Mouse (Mus musculus) regulatory T cell (primary cell): Measurements from ENCODE around the gene Chrm2.

ENCODE experiments used
- in situ Hi-C: fragments of 300-600 bp; cut with MboI, MseI; formaldehyde crosslinking; loops from one replicate; pipeline ENCODE4 v1.15.1; 2025; ENCODE audit warnings: high pct_unique_total_duplicates

The Chrm2 gene

GRCm38 (mm10) chr6:36387612-36388400 lies at the start of gene Chrm2:
TSS of gene Chrm2 (plus strand) at chr6:36388084.
- in situ Hi-C loops: loop anchor here (5.0 kb wide), 1 partner anchor 79 kb away; no protein-coding TSS in a partner anchor

- in situ Hi-C loops: no loop called here
Measured at GRCm38 (mm10) chr6:36373983-36374382, 13.9 kb upstream of the Chrm2 start.

DNA sequence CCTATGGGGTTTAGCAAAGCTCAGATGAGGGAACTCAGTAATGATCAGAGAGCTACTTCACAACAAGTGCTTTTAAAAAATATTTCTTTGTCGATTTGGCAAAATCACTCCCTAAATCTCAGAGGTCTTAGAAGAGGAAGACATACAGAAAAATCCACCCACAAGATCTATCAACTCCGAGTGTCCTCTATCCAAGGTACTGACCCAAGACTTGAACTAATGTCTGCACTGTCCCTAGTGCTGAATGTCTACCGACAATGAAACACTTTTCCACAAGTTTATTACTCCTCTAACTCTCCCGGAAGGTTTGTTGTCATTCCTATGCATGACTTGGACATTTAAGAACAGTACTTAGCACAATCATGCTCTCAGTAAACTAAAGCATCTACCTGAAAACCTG lies 9.9 kb upstream of the Chrm2 start:
- in situ Hi-C loops: no loop called here

DNA sequence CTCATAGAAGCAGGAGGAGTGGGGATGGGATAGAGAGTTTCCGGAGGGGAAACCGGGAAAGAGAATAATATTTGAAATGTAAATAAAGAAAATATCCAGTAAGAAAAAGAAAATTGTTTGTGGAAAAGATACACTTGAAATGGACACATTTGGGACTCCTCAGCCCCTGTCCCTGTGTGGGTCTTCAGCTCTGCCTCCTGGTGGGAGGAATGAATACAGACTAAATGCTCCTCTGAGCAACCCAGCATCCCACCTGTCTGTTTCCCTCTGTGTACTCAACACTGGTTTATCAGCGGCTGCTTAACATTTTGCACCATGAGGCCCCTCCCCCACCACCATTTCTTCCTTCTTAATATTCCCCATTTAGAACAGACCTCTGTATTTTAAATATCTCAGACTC lies 3.8 kb upstream of the Chrm2 start:
- in situ Hi-C loops: no loop called here

GRCm38 (mm10) chr6:36388401-36389259 lies 746 bp downstream of the Chrm2 start:
- in situ Hi-C loops: loop anchor here (5.0 kb wide), 1 partner anchor 79 kb away; no protein-coding TSS in a partner anchor

- in situ Hi-C loops: loop anchor here (5.0 kb wide), 1 partner anchor 78 kb away; no protein-coding TSS in a partner anchor
Measured at GRCm38 (mm10) chr6:36389260-36389965, 1.5 kb downstream of the Chrm2 start.

DNA sequence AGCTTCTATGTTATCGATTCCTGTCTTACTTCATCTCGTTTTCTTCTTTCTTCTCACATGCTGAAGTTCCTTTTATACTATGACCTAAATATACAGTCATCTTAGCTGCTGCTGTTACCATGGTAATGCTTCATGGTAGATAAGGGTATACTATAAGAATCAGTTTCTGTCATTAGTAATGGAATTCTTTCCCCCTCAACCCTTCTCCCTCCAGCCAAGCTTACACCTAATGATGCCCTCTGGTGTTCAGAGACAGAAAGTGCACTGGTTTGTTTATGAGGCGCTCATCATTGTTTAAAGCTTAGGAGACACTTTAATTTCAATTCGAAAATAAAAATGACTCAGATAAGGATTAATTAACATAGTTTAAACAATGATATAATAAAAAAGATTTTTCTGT lies 5.8 kb downstream of the Chrm2 start:
- in situ Hi-C loops: no loop called here

DNA sequence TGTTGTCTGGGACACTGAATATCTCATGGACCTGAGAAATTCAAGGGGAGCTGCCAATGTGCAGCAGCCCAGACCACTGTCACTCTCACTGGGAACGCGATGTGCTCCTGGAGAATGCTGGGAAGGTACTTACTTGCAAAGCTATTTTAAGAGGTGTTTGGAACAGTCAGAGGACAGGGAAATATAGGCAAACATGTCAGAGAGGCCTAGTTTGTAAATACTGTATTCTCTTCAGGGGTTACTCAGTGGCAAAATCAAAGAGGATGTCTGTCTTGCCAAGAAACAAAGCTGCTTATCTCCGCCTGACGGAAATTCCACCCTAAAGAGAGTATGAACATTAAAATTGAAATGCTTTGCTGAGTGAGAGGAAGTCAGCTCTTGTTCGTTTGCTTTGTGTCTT lies 17.3 kb downstream of the Chrm2 start:
- in situ Hi-C loops: no loop called here

GRCm38 (mm10) chr6:36409016-36409415 lies 21.1 kb downstream of the Chrm2 start:
- in situ Hi-C loops: no loop called here

DNA sequence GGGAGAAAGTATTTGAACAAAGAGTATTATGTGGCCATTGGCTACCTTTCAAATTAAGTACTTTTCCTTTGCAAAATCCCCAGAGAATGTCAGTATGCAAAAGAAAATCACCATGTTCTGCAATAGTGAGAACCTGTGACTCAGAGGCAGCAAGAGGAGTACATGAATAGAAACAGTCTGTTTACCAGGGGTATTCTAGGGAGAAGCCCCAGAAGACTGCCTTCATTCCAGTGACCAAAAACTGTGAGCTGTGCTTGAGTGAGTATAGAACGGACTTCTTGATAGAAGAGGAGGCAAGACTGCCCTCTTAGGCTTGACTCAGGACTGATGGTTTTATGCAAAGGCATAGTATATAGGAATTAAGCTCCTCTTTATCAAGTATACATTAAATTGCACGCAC lies 22.2 kb downstream of the Chrm2 start:
- in situ Hi-C loops: no loop called here

- in situ Hi-C loops: no loop called here
Measured at GRCm38 (mm10) chr6:36419716-36420115, 31.8 kb downstream of the Chrm2 start.

- in situ Hi-C loops: no loop called here
Measured at GRCm38 (mm10) chr6:36437964-36438363, 50.1 kb downstream of the Chrm2 start.

- in situ Hi-C loops: no loop called here
Measured at GRCm38 (mm10) chr6:36439218-36439617, 51.3 kb downstream of the Chrm2 start.

DNA sequence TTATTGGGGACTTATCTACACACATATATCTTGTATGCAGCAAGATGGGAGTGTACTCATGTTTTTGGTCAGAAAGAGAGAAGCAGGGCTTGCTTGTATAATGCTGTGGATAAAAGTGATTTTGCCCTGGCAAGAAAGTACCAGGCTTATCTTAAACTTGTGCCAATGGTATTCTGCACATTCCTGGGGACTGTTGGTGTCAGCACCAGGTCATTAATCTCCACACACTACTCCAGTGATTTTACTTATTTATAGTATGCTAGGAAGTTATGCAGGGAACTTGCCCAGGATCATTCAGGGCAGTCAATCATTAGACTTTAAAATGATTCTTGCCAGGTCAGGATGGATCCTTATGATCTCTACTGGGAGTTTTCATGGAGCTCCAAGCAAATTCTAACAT lies 63.6 kb downstream of the Chrm2 start:
- in situ Hi-C loops: no loop called here

DNA sequence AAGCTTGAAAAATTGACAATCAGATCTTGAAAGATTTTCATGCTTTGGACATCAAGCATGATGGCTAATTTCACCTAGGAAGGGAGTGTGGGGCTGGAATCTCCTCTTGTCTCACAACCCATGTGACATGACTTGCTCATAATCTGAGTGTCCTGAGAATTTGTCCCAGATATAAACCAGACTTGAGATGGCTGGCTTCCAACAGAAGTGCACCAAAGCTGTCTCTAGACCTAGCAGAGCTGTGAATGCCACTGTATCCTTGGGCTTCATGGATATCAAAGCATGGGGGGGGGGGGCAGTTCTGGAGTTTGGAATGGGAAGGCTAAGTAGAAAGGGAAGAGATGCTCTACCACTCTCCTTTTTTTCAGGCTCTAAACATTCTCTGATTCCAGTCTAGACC lies 67.2 kb downstream of the Chrm2 start:
- in situ Hi-C loops: no loop called here

DNA sequence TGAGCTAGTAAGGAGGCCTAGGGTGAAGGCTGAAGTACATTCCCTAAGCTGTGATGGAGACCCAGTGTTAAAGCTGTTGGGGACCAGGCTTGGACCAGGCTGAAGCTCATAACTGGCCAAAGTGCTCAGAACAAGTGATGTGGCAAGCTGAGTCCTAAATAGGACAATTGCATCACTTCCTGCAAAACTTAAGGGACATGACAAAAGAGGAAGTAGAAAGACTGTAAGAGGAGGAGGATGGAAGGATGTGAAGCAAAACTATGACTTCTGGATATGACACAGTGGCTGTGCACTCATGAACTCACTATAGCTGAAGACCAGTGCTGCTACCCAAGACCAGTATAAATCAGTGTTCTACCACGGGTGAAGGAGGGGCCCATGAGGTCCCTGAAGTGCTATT lies 69.1 kb downstream of the Chrm2 start:
- in situ Hi-C loops: no loop called here

DNA sequence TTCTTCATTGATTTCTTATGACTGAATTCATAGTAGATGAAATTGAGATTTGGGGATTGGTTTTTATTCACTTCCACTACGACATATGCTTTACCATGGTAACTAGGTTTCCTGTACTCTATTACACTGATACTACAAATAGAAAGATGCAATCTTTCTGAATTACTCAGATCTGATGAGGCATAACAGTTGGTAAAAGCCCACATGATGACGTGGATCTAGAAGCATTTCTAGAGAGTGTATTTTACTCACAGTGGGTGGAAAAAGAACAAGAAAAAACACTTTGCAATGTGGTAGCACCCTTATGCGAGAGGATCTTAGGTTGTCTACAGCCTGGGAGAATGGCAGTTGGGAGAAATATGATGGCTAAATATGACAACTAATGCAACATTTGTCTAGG lies 76.1 kb downstream of the Chrm2 start:
- in situ Hi-C loops: no loop called here

DNA sequence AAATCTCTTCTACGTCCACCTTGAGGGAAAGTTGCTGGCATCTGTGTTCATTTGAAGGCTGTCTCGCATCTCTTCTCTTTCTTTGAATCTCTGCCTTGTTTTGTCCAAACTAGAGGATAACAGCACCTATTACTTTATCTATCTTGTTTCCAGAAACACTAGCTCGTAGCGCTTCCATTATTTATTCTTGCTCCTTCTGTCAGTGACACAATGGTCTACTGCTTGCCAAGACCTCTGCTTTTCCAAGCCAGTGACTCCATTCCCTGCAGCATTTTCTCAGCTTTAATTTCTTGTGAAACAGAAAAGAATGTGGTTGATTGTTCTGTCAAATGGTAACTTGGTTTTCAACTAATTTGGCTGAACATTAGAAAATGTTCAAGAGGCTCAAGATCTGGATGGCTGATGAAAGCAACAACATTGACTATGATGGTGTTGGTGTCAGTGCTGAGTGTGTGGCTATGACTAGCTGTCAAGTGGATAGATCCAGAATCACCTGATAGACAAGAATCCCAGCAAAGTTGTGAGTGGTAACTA lies 96.3 kb downstream of the Chrm2 start:
- in situ Hi-C loops: no loop called here

DNA sequence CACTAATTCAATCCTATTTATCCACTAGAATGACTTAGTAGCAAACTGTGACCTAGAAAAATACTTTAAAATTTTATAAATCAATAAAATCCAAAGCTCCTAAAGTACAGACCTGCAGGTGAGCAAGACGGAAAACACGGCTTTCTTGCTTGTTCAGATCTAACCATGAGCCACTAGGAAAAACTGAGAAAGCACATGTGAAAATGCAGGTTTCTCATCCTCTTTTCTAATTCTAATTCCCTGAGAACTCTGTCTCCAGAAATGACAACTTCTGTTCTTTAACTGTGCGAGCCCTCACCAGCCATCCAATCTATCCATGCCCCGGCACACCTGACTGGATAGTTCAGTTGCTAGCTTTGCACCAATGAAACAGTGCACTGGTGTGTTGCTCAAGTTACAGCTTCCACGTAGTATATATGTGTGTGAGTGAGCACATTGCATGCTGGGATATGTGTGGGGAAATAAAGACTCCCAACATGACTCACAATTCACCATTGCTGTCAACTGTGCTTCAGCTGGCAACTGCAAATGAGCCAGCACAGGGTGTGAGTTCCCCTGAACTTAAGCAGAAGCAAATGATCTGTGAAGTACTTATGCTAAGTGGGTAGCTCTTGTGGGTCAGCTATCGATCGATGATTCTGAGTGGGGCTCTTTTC lies 119.3 kb downstream of the Chrm2 start:
- in situ Hi-C loops: no loop called here

DNA sequence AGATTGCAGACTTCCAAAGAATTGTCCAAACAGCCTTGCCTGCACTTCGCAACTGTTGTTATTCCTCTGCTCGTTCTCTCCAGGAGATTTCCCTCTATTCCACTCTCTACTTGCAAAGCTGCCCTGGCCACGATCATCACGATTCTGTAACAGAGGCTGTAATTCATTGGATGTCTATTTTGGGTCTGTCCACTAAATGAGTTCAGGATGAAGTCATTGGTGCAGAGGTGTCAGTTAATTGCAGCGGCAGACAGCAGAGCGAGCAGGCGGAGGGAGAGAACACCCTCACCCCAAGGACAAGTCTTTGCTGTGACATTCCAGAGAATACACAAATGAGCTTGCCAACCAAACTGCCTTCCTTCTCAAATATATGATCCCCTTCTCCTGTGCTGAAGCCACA lies 120.1 kb downstream of the Chrm2 start:
- in situ Hi-C loops: no loop called here

DNA sequence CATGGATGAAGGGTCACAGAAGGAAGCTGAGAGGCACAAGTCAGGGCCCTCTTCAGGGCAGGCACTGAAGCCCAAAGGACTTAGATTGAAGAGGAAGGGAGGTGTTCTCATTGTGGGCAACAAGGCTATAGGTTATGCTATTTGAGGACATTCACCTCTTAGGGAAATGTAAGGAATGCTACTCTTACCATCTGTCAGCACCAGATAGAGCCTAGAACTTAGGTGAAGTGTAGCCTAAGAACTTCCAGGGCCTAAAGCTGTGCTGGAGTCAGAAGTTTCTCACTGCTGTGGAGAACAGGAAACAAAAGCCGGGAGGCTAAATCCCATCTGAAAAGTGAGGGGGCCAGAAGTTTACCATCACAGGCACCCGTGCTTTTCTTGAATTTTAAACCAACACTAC lies 120.6 kb downstream of the Chrm2 start:
- in situ Hi-C loops: no loop called here
